Mouse (Mus musculus) liver, embryonic 14.5 days (tissue): ENCODE results near the gene Usp54.

ENCODE experiments used
- CTCF ChIP-seq: IDR thresholded peaks from 2 replicates; pipeline ENCODE4 v1.5.1; 2016; ENCODE audit warnings: antibody characterized with exemption, low read depth, control low read depth
- EP300 ChIP-seq: IDR thresholded peaks from 2 replicates; pipeline ENCODE4 v1.6.1; 2016; ENCODE audit warnings: antibody characterized with exemption, low read depth

- TF ChIP-seq CTCF (no peak), EP300 (no peak)
Measured at GRCm38 (mm10) chr14:20677906-20678305, 37.0 kb upstream of the Usp54 start.
